In genomic region chr3:131818806-131819205, GRCm38 (mm10) we compare ENCODE assay signal across 26 mouse cellular contexts.
"Had no signal": no experiment of that assay in that cellular context is flagged by ENCODE, and none has a peak within 500 bp of the region (broad histone marks: within the 10 kb centered on the region; RNA-seq: fewer than 3 reads in every experiment).

No protein-coding gene starts in this region.

- H3K27me3 ChIP-seq: embryonic facial prominence, embryonic 12.5 days; embryonic facial prominence, embryonic 13.5 days; embryonic facial prominence, embryonic 15.5 days; forebrain, embryonic 12.5 days; forebrain, embryonic 13.5 days; forebrain, embryonic 15.5 days had no signal

- H3K9ac ChIP-seq: embryonic facial prominence, embryonic 12.5 days; embryonic facial prominence, embryonic 13.5 days; embryonic facial prominence, embryonic 15.5 days; forebrain, embryonic 12.5 days; forebrain, embryonic 13.5 days; forebrain, embryonic 15.5 days; forebrain, postnatal 0 days had no signal

- H3K27ac ChIP-seq: embryonic facial prominence, embryonic 10.5 days; embryonic facial prominence, embryonic 12.5 days; embryonic facial prominence, embryonic 13.5 days; embryonic facial prominence, embryonic 15.5 days; forebrain, embryonic 10.5 days; forebrain, embryonic 12.5 days; forebrain, embryonic 13.5 days; forebrain, embryonic 15.5 days; gastrocnemius, adult 2 months; heart, adult 2 months; heart, embryonic 10.5 days had no signal

- H3K4me3 ChIP-seq: embryonic facial prominence, embryonic 10.5 days; embryonic facial prominence, embryonic 12.5 days; embryonic facial prominence, embryonic 13.5 days; embryonic facial prominence, embryonic 15.5 days; erythroblast, embryonic 14.5 days; forebrain, embryonic 10.5 days; forebrain, embryonic 12.5 days; forebrain, embryonic 13.5 days; forebrain, embryonic 15.5 days; gastrocnemius, adult 2 months; heart, adult 2 months; heart, embryonic 10.5 days had no signal

- H3K36me3 ChIP-seq: embryonic facial prominence, embryonic 10.5 days; embryonic facial prominence, embryonic 12.5 days; embryonic facial prominence, embryonic 13.5 days; embryonic facial prominence, embryonic 15.5 days; forebrain, embryonic 10.5 days; forebrain, embryonic 12.5 days; forebrain, embryonic 15.5 days; heart, embryonic 10.5 days had no signal

- H3K9me3 ChIP-seq: embryonic facial prominence, embryonic 10.5 days; embryonic facial prominence, embryonic 13.5 days; embryonic facial prominence, embryonic 15.5 days; forebrain, embryonic 10.5 days; forebrain, embryonic 12.5 days; forebrain, embryonic 13.5 days; forebrain, embryonic 15.5 days; heart, embryonic 10.5 days had no signal

- DNase-seq: cerebellum, postnatal 10 days; cerebellum, postnatal 14 days; cerebellum, postnatal 25 days; cerebellum, postnatal 36 days; embryo, embryonic 11 days; forebrain, postnatal 0 days; gastrocnemius, adult 2 months; gastrocnemius, postnatal 10 days; gastrocnemius, postnatal 14 days; gastrocnemius, postnatal 25 days; gastrocnemius, postnatal 36 days; heart, adult 11 months; heart, adult 18-20 months; heart, adult 2 months had no signal

- ATAC-seq: forebrain, embryonic 13.5 days; forebrain, embryonic 14.5 days; forebrain, embryonic 15.5 days; forebrain, embryonic 16.5 days; forebrain, postnatal 0 days had no signal

- H3K4me1 ChIP-seq: embryonic facial prominence, embryonic 10.5 days; embryonic facial prominence, embryonic 12.5 days; embryonic facial prominence, embryonic 13.5 days; embryonic facial prominence, embryonic 15.5 days; forebrain, embryonic 10.5 days; forebrain, embryonic 12.5 days; forebrain, embryonic 13.5 days; forebrain, embryonic 15.5 days; heart, embryonic 10.5 days had no signal

- H3K4me2 ChIP-seq: embryonic facial prominence, embryonic 12.5 days; embryonic facial prominence, embryonic 13.5 days; embryonic facial prominence, embryonic 15.5 days; forebrain, embryonic 12.5 days; forebrain, embryonic 13.5 days; forebrain, embryonic 15.5 days had no signal
